Mouse (Mus musculus) embryonic facial prominence, embryonic 12.5 days (tissue): Measurements from ENCODE around the gene Zfp428. TPM values are rescaled to one million over a fixed set of nuclear protein-coding genes. Genes with fewer than 3 reads are reported as not detected.
"Not testable (repeated sequence)": the region's sequence is repeated elsewhere in the genome, so short reads cannot be mapped to it uniquely, and the experiment has no call there.

Experiments used
- ATAC-seq: fragments of 200-750 bp; cut with Nextera tagmentation; 2 replicates; pipeline ENCODE4 v1.8.0; 2017; ENCODE audit not compliant: insufficient number of reproducible peaks, insufficient read depth, low FRiP score, low TSS enrichment
- H3K27ac ChIP-seq: fragments of 300-500 bp; sonication (generic); 2 replicates; pipeline ENCODE4 v1.5.1; 2016; ENCODE audit warnings: mild to moderate bottlenecking
- H3K27me3 ChIP-seq: fragments of 300-500 bp; sonication (generic); 2 replicates; pipeline ENCODE4 v1.6.1; 2016; ENCODE audit warnings: mild to moderate bottlenecking, moderate library complexity
- H3K36me3 ChIP-seq: fragments of 300-500 bp; sonication (generic); 2 replicates; pipeline ENCODE4 v1.6.1; 2016; ENCODE audit warnings: mild to moderate bottlenecking
- H3K4me1 ChIP-seq: fragments of 300-500 bp; sonication (generic); 2 replicates; pipeline ENCODE4 v1.6.1; 2016
- H3K4me2 ChIP-seq: fragments of 300-500 bp; sonication (generic); replicated peaks from 2 replicates; pipeline ENCODE4 v1.6.1; 2016; ENCODE audit warnings: mild to moderate bottlenecking, moderate library complexity
- H3K4me3 ChIP-seq: fragments of 300-500 bp; sonication (generic); 2 replicates; pipeline ENCODE4 v1.5.1; 2016; ENCODE audit warnings: mild to moderate bottlenecking
- H3K9ac ChIP-seq: fragments of 300-500 bp; sonication (generic); 2 replicates; pipeline ENCODE4 v1.6.1; 2016; ENCODE audit warnings: mild to moderate bottlenecking, moderate library complexity
- H3K9me3 ChIP-seq: fragments of 300-500 bp; sonication (generic); 2 replicates; pipeline ENCODE4 v1.6.1; 2016; ENCODE audit warnings: mild to moderate bottlenecking, moderate library complexity
- WGBS: fragments of 180-500 bp; shearing (Covaris S2); methylation state at CpG from one replicate; pipeline ENCODE4 v1.1.7; 2016; 5-methylcytosine and 5-hydroxymethylcytosine counted together
- polyA plus RNA-seq: library from polyadenylated mRNA; unstranded; fragments of >200 nt; fragmentation: Nextera tagmentation; extraction: Ambion mirVana; gene quantifications from 2 replicates; pipeline ENCODE4 v1.2.1, GENCODE M21; 2016

Zfp428 gene
- polyA plus RNA-seq, 1 experiment from 2014 or later: 100 TPM

DNA sequence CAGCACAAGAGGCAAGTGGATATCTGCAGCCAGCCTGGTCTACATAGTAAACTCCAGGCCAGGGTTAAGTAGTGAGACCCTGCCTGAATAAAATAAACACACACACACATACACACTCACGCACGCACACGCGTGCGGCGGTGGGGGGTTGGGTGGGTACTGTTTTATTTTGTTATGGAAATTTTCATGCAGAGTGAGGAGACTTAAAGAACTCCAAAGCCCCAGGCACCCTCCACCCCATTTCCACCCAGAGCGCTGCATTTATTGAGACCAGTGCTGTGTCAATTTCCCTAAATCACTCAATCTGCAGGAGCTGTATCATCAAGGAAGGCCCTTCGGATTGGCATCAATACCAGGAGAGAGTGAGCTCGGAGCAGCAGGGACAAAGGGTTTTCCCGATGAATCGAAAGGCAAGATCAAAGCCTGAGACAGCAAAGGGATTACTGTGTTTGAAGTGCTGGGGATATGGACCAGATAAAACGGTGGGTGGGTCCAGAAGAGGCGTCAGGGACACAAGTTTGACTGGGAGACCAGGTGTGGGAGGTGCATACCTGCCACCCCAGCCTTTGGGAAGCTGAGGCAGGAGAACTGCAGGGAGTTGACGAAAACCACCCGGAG, 1.2 kb upstream of the Zfp428 start:
- Histone ChIP-seq H3K9ac (no peak overlapping the region), H3K4me2 (peak overlapping the region; percentile 78), H3K27ac (peak overlapping the region; percentile 37; the same call in 1 of the 2 replicates), H3K36me3 (peaks cover 10% of the 10 kb centered on the region), H3K9me3 (0 out of 2 replicates have a peak, but pooled peaks cover 1% of the 10 kb centered on the region), H3K4me3 (0 out of 2 replicates have a peak overlapping the region, but pooled peaks have one; percentile 69), H3K27me3 (peaks cover 16% of the 10 kb centered on the region), H3K4me1 (peaks cover 26% of the 10 kb centered on the region)
- no peak for ATAC-seq
- 19% methylated on average over 15 of the region's 15 CpGs for WGBS

DNA sequence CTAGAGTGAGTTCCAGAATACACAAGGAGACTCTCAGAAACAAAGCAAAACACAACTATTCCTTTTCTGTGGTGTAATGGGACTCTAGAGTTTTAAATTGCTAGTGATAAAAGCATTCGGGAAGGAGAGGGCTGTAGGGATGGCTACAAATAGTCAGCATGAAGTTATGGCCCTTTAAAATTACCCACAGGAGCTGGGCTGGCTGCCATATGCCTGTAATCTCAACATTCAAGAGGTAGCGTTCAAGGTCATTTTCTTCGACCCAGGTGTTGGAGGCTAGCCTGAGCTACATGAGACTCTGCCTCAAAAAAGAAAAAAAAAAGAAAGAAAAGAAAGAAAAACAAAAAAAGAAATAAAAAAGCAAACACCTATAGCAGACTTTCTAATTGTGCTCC, 744 bp upstream of the Zfp428 start:
- Histone ChIP-seq H3K4me2 (peak overlapping the region; percentile 78), H3K27me3 (peaks cover 11% of the 10 kb centered on the region; the same call in 1 of the 2 replicates), H3K4me3 (peak overlapping the region; percentile 69; the same call in 1 of the 2 replicates), H3K4me1 (peaks cover 25% of the 10 kb centered on the region), H3K9me3 (no peaks in the 10 kb centered on the region), H3K9ac (no peak overlapping the region), H3K36me3 (peaks cover 9% of the 10 kb centered on the region), H3K27ac (peak overlapping the region; percentile 99)
- WGBS: 15% methylated on average over 3 of the region's 3 CpGs
- ATAC-seq: no peak

GRCm38 (mm10) chr7:24506476-24506837, 349 bp upstream of the Zfp428 start:
- peaks cover 8% of the 10 kb centered on the region; the same call in 1 of the 2 replicates for H3K27me3 ChIP-seq
- H3K9me3 ChIP-seq: no peaks in the 10 kb centered on the region
- H3K36me3 ChIP-seq: peaks cover 13% of the 10 kb centered on the region
- H3K4me3 ChIP-seq: peak overlapping the region; percentile 69
- peaks cover 25% of the 10 kb centered on the region for H3K4me1 ChIP-seq
- WGBS: under 1% methylated on average over 12 of the region's 12 CpGs
- H3K27ac ChIP-seq: peak overlapping the region; percentile 99
- H3K4me2 ChIP-seq: peak overlapping the region; percentile 78
- peak overlapping the region; percentile 93 for H3K9ac ChIP-seq
- ATAC-seq: no peak

DNA sequence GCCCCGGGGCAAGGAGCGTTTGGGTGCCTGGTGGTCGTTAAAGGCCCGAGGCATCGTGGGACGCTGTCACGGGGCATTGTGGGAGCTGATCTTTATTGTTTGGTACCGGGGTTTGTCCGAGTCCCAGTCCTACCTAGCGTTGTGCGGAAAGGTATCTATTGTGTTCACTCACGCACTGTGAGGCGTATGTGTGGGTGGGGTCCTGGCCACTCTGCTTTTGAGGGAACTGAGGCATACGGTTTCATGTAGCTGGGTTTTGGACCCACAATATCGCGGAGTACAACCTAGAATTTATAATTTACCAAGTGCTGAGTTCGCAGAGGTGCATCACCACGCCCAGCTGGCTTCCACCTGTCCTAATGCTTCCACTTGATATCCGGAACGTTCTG, 914 bp downstream of the Zfp428 start:
- Histone ChIP-seq H3K4me3 (peak overlapping the region; percentile 69), H3K36me3 (peaks cover 21% of the 10 kb centered on the region), H3K9me3 (no peaks in the 10 kb centered on the region), H3K4me2 (peak overlapping the region; percentile 78), H3K27ac (peak overlapping the region; percentile 99), H3K4me1 (peaks cover 25% of the 10 kb centered on the region), H3K27me3 (0 out of 2 replicates have a peak, but pooled peaks cover 8% of the 10 kb centered on the region), H3K9ac (peak overlapping the region; percentile 93)
- no peak; the same call in 1 of the 2 replicates for ATAC-seq
- 2% methylated on average over 20 of the region's 20 CpGs for WGBS

- Histone ChIP-seq H3K4me1 (peaks cover 8% of the 10 kb centered on the region; the same call in 1 of the 2 replicates), H3K4me3 (no peak within 1 kb of the TSS), H3K9me3 (no peaks in the 10 kb centered on the region), H3K9ac (no peak within 1 kb of the TSS), H3K36me3 (peaks cover 60% of the 10 kb centered on the region), H3K27ac (no peak within 1 kb of the TSS), H3K27me3 (no peaks in the 10 kb centered on the region), H3K4me2 (no peak within 1 kb of the TSS)
- no peak for ATAC-seq
- whole genome bisulfite sequencing: 89% methylated on average over 7 of the region's 7 CpGs
Measured at GRCm38 (mm10) chr7:24512355-24512754, 5.5 kb downstream of the Zfp428 start, which contains the start of gene AC161166.1. Gene AC161166.1 (minus strand): TSS chr7:24512455.

DNA sequence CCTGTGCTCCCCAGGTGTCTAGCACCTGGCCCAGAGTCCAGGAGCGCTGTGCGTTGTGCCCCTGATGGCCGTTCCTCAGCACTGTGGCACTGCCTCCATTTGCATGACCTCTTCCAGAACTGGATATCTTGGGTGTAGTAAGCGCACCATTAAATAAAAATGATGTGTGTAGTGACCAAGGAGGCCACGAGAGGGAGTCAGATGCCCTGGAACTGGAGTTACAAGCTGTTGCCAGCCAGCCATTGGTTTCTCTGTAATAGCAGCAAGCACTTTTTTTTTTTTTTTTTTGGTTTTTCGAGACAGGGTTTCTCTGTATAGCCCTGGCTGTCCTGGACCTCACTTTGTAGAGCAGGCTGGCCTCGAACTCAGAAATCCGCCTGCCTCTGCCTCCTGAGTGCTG, 9.5 kb downstream of the Zfp428 start:
- H3K4me2 ChIP-seq, H3K4me1 ChIP-seq, H3K27ac ChIP-seq, H3K9ac ChIP-seq, ATAC-seq, H3K9me3 ChIP-seq, H3K27me3 ChIP-seq, H3K4me3 ChIP-seq: not testable (repeated sequence)
- 64% methylated on average over 8 of the region's 8 CpGs for WGBS
- peaks cover 56% of the 10 kb centered on the region for H3K36me3 ChIP-seq

DNA sequence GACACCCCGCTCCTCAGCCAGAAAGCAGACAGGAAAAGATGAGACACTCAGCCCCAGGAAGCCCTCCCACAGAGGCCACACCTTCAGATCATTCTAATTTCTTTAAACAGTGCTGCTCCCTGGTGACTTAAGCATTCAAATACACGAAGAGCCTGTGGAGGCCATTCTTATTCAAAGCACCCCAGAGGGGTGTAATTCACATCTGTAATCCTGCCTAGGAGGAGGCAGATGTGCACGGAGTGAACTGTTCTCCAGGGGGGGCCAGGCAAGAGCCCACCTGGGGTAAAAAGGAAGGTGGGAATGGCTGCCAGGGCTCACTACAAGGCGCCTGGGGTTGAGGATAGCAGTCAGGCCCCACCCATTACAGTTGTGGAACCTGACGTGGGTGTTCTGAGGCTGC, 10.3 kb downstream of the Zfp428 start:
- no peak overlapping the region for H3K4me2 ChIP-seq
- H3K36me3 ChIP-seq: peaks cover 49% of the 10 kb centered on the region
- H3K27ac ChIP-seq: no peak overlapping the region
- no peak for ATAC-seq
- no peaks in the 10 kb centered on the region for H3K9me3 ChIP-seq
- no peaks in the 10 kb centered on the region for H3K4me1 ChIP-seq
- H3K9ac ChIP-seq: no peak overlapping the region
- no peaks in the 10 kb centered on the region for H3K27me3 ChIP-seq
- WGBS: 47% methylated on average over 5 of the region's 5 CpGs
- no peak overlapping the region for H3K4me3 ChIP-seq

DNA sequence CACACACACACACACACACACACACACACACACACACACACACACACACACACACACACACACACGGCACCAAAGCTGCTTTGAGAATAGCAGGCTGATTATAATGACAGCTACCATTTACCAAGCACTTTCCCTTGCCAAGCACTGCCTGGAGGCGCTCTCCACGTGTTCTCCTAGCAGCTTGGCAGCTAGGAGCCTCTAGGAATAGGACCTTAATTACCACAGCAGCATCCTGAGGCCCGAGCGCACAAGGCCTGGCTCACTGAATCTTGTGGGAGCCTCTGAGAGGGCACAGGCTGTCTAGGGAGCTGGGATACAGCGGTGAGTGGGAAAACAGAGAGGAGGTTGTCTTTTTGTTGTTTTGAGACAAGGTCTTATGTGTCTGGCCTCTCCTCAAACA, 10.8 kb downstream of the Zfp428 start:
- H3K36me3 ChIP-seq: peaks cover 43% of the 10 kb centered on the region

DNA sequence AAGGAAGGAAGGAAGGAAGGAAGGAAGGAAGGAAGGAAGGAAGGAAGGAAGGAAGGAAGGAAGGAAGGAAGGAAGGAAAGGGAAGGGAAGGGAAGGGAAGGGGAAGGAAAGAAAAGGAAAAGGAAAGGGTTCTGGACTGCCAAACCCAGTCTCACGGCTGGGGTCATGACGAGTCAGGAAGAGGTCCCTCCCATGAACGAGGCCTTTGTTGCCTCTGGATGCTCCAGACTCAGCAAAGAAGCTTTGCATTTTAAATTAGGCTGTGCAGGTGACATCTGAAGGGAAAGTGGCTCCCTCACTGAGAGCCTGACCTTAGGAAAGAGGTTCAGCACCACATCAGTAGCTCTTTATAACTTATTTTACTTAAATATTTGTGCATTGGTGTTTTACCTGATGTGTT, 12.3 kb downstream of the Zfp428 start:
- H3K4me3 ChIP-seq: no peak overlapping the region
- no peaks in the 10 kb centered on the region for H3K4me1 ChIP-seq
- no peak overlapping the region for H3K9ac ChIP-seq
- no peak overlapping the region for H3K4me2 ChIP-seq
- H3K9me3 ChIP-seq: no peaks in the 10 kb centered on the region
- WGBS: 42% methylated on average over 3 of the region's 3 CpGs
- no peaks in the 10 kb centered on the region for H3K27me3 ChIP-seq
- ATAC-seq: no peak
- no peak overlapping the region for H3K27ac ChIP-seq
- peaks cover 32% of the 10 kb centered on the region for H3K36me3 ChIP-seq

More for the DNA sequence above, 10.8 kb downstream of the Zfp428 start:
- Histone ChIP-seq H3K4me3 (no peak overlapping the region), H3K27ac (no peak overlapping the region), H3K9me3 (no peaks in the 10 kb centered on the region), H3K4me2 (no peak overlapping the region), H3K4me1 (no peaks in the 10 kb centered on the region), H3K9ac (no peak overlapping the region), H3K27me3 (no peaks in the 10 kb centered on the region)
- ATAC-seq: no peak
- WGBS: 42% methylated on average over 6 of the region's 6 CpGs

DNA sequence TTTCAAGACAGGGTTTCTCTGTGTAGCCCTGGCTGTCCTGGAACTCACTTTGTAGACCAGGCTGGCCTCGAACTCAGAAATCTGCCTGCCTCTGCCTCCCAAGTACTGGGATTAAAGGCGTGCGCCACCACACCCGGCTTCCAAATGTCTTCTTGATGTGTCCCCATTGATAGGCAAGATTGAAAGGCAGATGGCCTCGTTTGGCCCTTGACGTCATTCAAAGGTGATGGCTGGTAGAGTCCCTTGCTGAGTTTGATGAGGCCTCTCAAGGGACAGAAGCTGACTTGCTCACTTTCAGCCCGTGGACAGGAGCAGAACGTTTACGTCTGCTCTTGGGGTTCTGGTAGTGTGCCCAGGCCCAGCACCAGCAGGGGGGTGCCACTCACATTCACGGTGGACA, 13.2 kb downstream of the Zfp428 start:
- H3K4me3 ChIP-seq, H3K9me3 ChIP-seq, H3K27me3 ChIP-seq, ATAC-seq, H3K4me1 ChIP-seq, H3K27ac ChIP-seq, H3K4me2 ChIP-seq, H3K9ac ChIP-seq: not testable (repeated sequence)
- H3K36me3 ChIP-seq: peaks cover 23% of the 10 kb centered on the region
- WGBS: 89% methylated on average over 10 of the region's 10 CpGs

DNA sequence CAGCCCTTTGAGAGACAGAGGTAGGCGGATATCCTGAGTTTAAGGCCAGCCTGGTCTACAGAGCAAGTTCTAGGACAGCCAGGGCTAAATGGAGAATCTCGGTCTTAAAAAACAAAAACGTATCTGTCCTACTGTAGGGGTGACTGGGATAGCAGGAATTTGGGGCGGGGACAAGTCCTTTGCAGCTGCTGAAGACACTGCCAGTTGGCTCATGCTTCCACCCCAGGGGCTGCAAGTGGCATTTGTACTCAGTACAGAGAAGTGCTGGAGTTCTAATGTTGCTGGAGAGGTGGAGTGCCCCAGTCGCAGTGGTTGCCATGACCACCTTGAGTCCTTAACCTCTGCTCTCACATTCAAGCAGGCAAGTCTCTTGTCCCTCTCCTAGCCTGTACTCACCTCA, 16.0 kb downstream of the Zfp428 start:
- no peak overlapping the region for H3K27ac ChIP-seq

DNA sequence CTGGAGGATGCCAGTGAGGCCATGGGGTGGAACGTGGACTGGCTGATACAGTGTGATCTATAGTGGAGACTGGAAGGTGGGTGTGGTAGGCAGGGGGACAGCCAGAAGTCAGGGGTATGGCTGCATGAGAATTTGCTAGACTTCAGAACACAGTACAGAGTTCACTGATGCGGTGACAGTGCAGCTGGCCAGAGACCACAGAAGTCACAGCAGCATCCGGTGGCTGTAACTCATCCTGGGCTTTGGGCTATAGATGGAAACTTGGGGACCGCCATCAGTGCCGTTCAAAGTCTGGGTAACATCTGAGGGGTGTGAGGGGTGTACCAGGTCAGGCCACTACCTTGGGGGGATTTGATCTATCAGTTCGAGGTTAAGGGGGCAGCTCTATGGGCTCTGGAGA, 16.9 kb downstream of the Zfp428 start:
- Histone ChIP-seq H3K4me3 (no peak overlapping the region), H3K27me3 (no peaks in the 10 kb centered on the region), H3K9ac (no peak overlapping the region), H3K36me3 (0 out of 2 replicates have a peak, but pooled peaks cover under 1% of the 10 kb centered on the region), H3K4me1 (peaks cover 8% of the 10 kb centered on the region), H3K9me3 (no peaks in the 10 kb centered on the region), H3K4me2 (no peak overlapping the region), H3K27ac (no peak overlapping the region)
- ATAC-seq: no peak
- 87% methylated on average over 6 of the region's 6 CpGs for WGBS

More for the DNA sequence above, 16.0 kb downstream of the Zfp428 start:
- no peaks in the 10 kb centered on the region for H3K9me3 ChIP-seq
- H3K4me1 ChIP-seq: peaks cover 8% of the 10 kb centered on the region
- no peak overlapping the region for H3K4me3 ChIP-seq
- H3K36me3 ChIP-seq: 0 out of 2 replicates have a peak, but pooled peaks cover 4% of the 10 kb centered on the region
- no peaks in the 10 kb centered on the region for H3K27me3 ChIP-seq
- no peak for ATAC-seq
- 54% methylated on average over 5 of the region's 5 CpGs for WGBS
- no peak overlapping the region for H3K4me2 ChIP-seq
- no peak overlapping the region for H3K9ac ChIP-seq
